Mouse (Mus musculus) testis, adult 2 months (tissue): Measurements from ENCODE around the gene Lca5. TPM values are rescaled to one million over a fixed set of nuclear protein-coding genes. Genes with fewer than 3 reads are reported as not detected.

Experiments used
- H3K27ac ChIP-seq: fragments of 200-500 bp; 2 replicates; pipeline ENCODE4 v1.5.1; 2012; ENCODE audit warnings: low read depth, low read length; ENCODE audit not compliant: control insufficient read depth, insufficient read depth
- H3K27me3 ChIP-seq: fragments of 200-500 bp; 2 replicates; pipeline ENCODE4 v1.6.1; 2012; ENCODE audit warnings: mild to moderate bottlenecking, low read length, moderate library complexity; ENCODE audit not compliant: control insufficient read depth, insufficient read depth
- H3K36me3 ChIP-seq: fragments of 200-500 bp; 2 replicates; pipeline ENCODE4 v1.6.1; 2012; ENCODE audit warnings: mild to moderate bottlenecking, low read length; ENCODE audit not compliant: control insufficient read depth, insufficient read depth
- H3K4me1 ChIP-seq: fragments of 200-500 bp; 2 replicates; pipeline ENCODE4 v1.6.1; 2012; ENCODE audit warnings: low read length; ENCODE audit not compliant: control insufficient read depth, insufficient read depth
- H3K4me3 ChIP-seq: fragments of 200-500 bp; 2 replicates; pipeline ENCODE4 v1.5.1; 2012; ENCODE audit warnings: low read depth, mild to moderate bottlenecking, low read length, moderate library complexity, mixed read lengths; ENCODE audit not compliant: control insufficient read depth
- CTCF ChIP-seq: fragments of 200-500 bp; IDR thresholded peaks from 2 replicates; pipeline ENCODE4 v1.5.1; 2012; ENCODE audit warnings: low read depth, mild to moderate bottlenecking, inconsistent platforms, low read length, moderate library complexity; ENCODE audit not compliant: control insufficient read depth, insufficient read depth, insufficient replicate concordance
- POLR2A ChIP-seq: fragments of 200-500 bp; IDR thresholded peaks from 2 replicates; pipeline ENCODE4 v1.6.1; 2012; ENCODE audit warnings: low read depth, mild to moderate bottlenecking, inconsistent platforms, low read length, moderate library complexity; ENCODE audit not compliant: control insufficient read depth
- polyA plus RNA-seq: library from polyadenylated mRNA; depleted of rRNA; stranded (reverse); fragments of >200 nt; gene quantifications from 2 replicates; pipeline ENCODE4 v1.2.3, GENCODE M21; 2012; rRNA removed

The Lca5 gene
- 5.1 and 6.0 TPM in 2 replicates for polyA plus RNA-seq

DNA sequence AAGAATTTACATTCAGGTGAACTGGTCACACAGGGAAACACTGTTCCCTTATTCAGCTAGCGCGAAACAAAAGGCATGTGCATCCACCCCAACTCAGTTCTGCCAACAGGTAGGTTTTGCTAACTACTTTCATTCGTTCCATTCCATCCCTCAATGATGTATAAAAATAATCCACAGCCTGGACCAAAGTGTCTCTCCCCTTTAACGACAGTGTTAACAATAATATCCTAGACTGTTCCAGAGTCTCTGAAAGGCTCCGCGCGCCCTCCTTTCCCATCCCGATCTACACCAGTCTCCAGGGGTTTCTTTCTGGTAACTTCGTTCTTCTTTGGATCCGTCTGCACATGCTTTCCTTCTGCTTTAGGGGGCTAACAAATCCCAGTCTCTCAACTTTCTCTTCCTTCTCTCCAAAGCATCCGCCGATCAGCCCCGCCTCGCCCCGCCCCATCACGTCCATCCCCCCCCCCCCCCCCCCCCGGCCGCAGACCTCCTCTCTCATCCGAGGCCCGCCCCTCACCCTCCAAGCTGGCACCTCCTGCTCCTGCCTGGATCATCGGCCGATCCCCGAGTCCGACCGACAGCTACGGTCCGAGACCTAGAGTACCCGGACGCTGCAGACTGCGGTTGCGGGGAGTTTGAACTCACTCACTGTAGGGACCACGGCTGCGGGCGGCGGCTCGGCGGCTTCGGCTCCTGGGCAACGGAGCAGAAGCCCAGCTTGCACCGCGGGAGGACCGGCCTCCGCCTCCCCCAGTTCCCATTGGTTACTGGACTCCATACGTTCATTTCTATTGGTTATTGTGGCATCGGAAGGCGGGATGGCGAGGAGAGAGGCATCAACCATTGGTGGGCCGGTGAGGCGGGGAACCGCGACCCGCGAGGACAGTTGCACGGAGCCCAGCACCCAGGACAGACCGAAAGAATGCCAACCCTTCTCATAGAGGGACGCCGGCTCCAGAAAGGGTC lies at the start of gene Lca5:
Gene Lca5, minus strand, starts transcription at position 736 of the 966 bp plus-strand sequence.
- no peaks in the 10 kb centered on the region for H3K36me3 ChIP-seq
- no peak for TF ChIP-seq CTCF
- peak; percentile 67 for TF ChIP-seq POLR2A
- H3K4me1 ChIP-seq, result no peaks in the 10 kb centered on the region; the same call in 1 of the 2 replicates
- no peaks in the 10 kb centered on the region for H3K27me3 ChIP-seq
- peak within 1 kb of the TSS; percentile 95 for H3K4me3 ChIP-seq
- H3K27ac ChIP-seq, result peak within 1 kb of the TSS; percentile 96

DNA sequence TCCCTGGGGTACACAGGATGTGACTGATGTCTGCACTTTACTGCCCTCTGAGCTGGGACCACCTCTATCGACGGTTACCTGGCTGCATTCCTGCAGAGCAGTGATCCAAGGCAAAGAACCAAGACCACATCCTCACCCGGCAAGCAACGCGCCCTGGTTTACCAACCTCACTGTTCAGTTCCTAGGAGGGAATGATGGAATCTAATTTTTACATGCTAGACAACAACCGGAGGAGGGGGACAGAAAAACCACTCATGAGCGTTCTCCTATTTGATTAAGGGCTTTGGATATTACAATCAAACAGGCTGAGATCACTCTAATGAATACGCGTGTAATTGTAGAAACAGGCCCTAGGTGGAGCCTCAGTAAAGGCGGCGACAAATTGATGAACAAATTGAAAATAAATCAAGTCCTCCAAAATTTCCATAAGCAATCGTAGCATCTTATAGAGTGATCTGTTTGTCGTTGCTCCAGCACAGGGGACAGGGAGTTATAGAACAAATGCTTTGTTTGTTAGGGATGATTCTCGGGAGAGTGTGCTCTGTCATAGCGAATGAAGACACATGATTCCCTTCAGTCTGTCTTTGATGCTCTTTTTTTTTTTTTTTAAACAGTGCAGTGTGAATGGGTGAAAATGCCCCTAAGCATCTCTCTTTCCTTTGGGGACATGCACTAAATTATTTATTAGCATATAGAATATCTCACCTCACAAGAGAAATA lies 47.7 kb upstream of the Lca5 start:
- TF ChIP-seq CTCF, result no peak
- no peak for TF ChIP-seq POLR2A
- peak overlapping the region; percentile 2 for H3K4me3 ChIP-seq
- no peak overlapping the region for H3K27ac ChIP-seq
- no peaks in the 10 kb centered on the region for H3K27me3 ChIP-seq
- H3K36me3 ChIP-seq, result no peaks in the 10 kb centered on the region
- H3K4me1 ChIP-seq, result peaks cover 3% of the 10 kb centered on the region; the same call in 1 of the 2 replicates

GRCm38 (mm10) chr9:83487771-83488470 lies 47.0 kb upstream of the Lca5 start:
- peaks cover 3% of the 10 kb centered on the region; the same call in 1 of the 2 replicates for H3K4me1 ChIP-seq
- no peak overlapping the region for H3K27ac ChIP-seq
- H3K4me3 ChIP-seq, result peak overlapping the region; percentile 2
- TF ChIP-seq CTCF, result no peak
- no peak for TF ChIP-seq POLR2A
- H3K36me3 ChIP-seq, result no peaks in the 10 kb centered on the region
- H3K27me3 ChIP-seq, result no peaks in the 10 kb centered on the region

DNA sequence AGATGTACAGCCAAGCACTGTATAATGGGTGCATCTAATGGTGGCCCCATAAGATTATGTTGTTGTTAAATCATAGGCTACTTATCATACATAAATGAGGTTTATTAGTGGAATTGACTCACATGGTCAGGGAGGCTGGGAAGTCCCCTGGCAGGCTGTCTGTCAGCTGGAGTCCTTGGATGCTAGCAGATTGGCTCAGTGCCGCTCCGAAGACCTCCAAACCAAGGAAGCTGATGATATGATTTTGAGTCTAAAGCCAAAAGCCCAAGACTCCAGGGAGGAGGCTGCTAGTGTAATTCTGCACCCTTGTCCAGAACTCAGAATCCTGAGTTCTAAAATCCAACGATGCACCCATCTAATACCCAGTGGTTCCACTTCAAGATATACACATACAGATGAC lies 45.0 kb upstream of the Lca5 start:
- Histone ChIP-seq H3K36me3 (no peaks in the 10 kb centered on the region), H3K27ac (no peak overlapping the region), H3K4me3 (no peak overlapping the region), H3K4me1 (peaks cover 3% of the 10 kb centered on the region; the same call in 1 of the 2 replicates), H3K27me3 (no peaks in the 10 kb centered on the region)
- no peak for TF ChIP-seq CTCF
- no peak for TF ChIP-seq POLR2A

- H3K27ac ChIP-seq, result no peak overlapping the region
- no peak overlapping the region for H3K4me3 ChIP-seq
- no peaks in the 10 kb centered on the region for H3K27me3 ChIP-seq
- no peaks in the 10 kb centered on the region for H3K36me3 ChIP-seq
- peaks cover 3% of the 10 kb centered on the region; the same call in 1 of the 2 replicates for H3K4me1 ChIP-seq
- TF ChIP-seq CTCF (no peak), POLR2A (no peak)
Observed at GRCm38 (mm10) chr9:83485357-83485756, 44.4 kb upstream of the Lca5 start.

GRCm38 (mm10) chr9:83483419-83483818 lies 42.5 kb upstream of the Lca5 start:
- Histone ChIP-seq H3K36me3 (no peaks in the 10 kb centered on the region), H3K4me3 (no peak overlapping the region), H3K27ac (no peak overlapping the region), H3K27me3 (no peaks in the 10 kb centered on the region), H3K4me1 (peaks cover 2% of the 10 kb centered on the region; the same call in 1 of the 2 replicates)
- no peak for TF ChIP-seq POLR2A

DNA sequence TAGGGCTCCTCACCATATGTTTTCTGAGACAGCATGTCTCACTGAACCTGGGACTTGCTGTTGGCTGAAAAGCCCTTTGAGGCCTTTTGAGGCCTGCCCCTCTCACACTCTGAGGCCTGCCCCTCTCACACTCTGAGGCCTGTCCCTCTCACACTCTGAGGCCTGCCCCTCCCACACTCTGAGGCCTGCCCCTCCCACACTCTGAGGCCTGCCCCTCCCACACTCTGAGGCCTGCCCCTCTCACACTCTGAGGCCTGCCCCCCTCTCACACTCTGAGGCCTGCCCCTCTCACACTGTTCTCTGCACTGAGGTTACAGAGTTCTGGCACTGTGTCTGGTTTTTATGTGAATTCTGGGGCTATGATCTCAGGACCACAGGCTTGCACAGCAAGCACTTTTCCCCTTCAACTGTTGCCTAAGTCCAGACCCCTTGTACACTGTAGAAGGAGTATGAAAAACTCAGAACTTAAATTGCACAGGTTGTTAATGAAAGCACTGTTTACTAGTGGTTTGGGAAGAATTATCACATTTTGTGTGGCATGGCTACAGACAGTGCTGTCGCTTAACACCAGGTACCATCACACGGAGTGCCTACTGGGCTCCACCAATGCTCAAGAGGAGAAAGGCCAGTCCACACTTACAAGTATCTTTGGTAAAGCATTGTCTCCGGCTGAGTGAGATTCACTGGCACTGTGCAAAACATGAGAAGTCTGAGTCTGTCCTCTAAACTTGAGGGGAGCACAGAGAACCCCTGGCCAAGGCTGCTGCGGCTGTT lies 41.4 kb upstream of the Lca5 start:
- Histone ChIP-seq H3K36me3 (no peaks in the 10 kb centered on the region), H3K4me1 (no peaks in the 10 kb centered on the region), H3K27me3 (no peaks in the 10 kb centered on the region), H3K4me3 (no peak overlapping the region), H3K27ac (no peak overlapping the region)
- TF ChIP-seq POLR2A, result no peak
- no peak for TF ChIP-seq CTCF
